Mouse (Mus musculus): Measurements from ENCODE around the gene Selenok.

DNA sequence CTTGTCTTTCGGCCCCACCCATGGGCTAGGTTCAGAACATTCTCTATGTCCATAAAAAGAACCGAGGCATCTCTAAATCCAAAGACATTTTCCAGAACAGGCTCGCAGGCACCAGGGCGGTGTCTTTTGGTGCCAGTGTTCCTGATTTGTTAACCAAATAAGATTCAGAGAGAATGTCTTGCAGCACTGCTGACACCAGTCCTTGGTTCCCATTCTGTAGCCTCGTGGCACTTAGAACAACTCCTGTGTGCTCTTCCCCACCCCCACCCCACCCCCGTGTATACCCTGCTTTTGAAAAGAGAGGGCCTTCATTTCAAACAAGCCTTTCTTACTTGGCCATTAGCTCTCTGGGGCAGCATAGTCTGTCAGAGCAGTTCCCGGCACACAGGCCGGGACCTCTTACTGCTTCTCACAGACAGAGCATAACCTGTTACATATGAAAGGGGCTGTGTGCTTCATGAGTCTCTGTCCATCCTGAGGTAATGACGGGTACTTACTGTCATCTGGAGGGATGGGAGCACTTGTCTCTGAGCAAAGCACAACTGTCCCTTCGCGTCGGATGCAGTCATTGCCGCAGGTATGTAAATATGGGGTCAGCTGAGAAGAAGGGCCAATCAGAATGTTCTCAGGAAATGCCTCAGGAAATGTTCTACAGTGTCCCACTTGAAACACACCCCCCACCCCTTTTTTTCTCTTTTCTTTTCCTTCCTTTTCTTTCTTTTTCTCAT lies 30.8 kb downstream of the Selenok start:
- TF ChIP-seq POLR2A (IDR thresholded peaks at IDR 0.05; ENCODE audit: low read depth, low read length) (no peak), CTCF (conservative IDR thresholded peaks at IDR 0.05; ENCODE audit: insufficient read depth, insufficient read length, low read depth, low read length) (no peak)
